In the genomic region with DNA sequence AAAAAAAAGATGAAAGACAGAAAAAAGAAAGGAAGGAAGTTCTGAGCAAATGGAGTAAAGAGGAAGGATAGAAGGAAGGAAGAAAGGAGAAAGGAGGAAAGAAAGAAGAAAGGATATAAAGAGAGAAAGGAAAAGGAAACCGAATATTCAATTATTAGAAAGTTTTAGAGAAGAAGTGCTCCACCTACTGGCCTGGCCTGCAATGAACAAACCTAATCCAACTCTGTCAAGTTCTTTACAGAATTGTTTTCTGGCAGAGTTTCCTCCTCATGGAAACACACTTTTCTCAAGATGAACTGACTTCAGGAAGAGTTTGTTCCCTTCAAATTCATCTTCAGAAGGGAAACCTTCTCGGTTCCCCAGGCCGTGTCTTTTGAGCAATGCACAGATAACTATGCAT, we compare ENCODE assay signal across 11 mouse cellular contexts. TPM values are rescaled to one million over a fixed set of nuclear protein-coding genes. Genes with fewer than 3 reads are reported as not detected.
DNase-seq lines count a peak whose midpoint lies in the region; ATAC-seq and TF ChIP-seq lines count a peak whose summit lies in the region.
"Had no signal": no experiment of that assay in that cellular context is flagged by ENCODE, and none has a peak within 500 bp of the region (broad histone marks: within the 10 kb centered on the region; RNA-seq: fewer than 3 reads in every experiment).

No protein-coding gene starts in this region.

- H3K9ac ChIP-seq in liver, postnatal 0 days (replicated peaks), result no peak overlapping the region
- H3K9ac ChIP-seq in MEL (ENCODE audit: control insufficient read depth, low read depth, low read length, poor library complexity, severe bottlenecking), result no peak overlapping the region
- H3K9ac ChIP-seq: hindbrain, embryonic 12.5 days had no signal

- TF ChIP-seq POLR2A in MEL (IDR thresholded peaks at IDR 0.05; ENCODE audit: control insufficient read depth in 1 of 2, insufficient read depth in 1 of 2, low read depth in 1 of 2, low read length in 2 of 2, poor library complexity in 1 of 2), result no peak

- DNase-seq in frontal cortex, postnatal 10 days (ENCODE audit: low spot score in 2 of 2), result no peak
- DNase-seq in liver, postnatal 0 days, result no peak
- DNase-seq in liver (no peak), MEL (ENCODE audit: low read depth, low spot score) (peak; percentile 46)
- DNase-seq in testis, postnatal 14 days (ENCODE audit: low spot score), result no peak
- DNase-seq: left cerebral cortex, postnatal 4 days had no signal

- TF ChIP-seq EP300 in liver, postnatal 0 days (IDR thresholded peaks at IDR 0.05; ENCODE audit: low read depth), result no peak
- no peak for TF ChIP-seq EP300 in MEL (IDR thresholded peaks at IDR 0.05; ENCODE audit: low read depth in 1 of 2, low read length in 2 of 2)

- peak; percentile 51 for TF ChIP-seq CTCF in liver, postnatal 0 days (IDR thresholded peaks at IDR 0.05; ENCODE audit: low read depth)
- peak in 2 of 3 experiments; percentile 65 to 69; a peak in 4 of 6 replicates for TF ChIP-seq CTCF in MEL (IDR thresholded peaks at IDR 0.05 in 2 of 3, conservative IDR thresholded peaks at IDR 0.05 in 1 of 3; ENCODE audit: control insufficient read depth in 1 of 3, insufficient read depth in 1 of 3, low read depth in 2 of 3, low read length in 3 of 3, poor library complexity in 1 of 3, severe bottlenecking in 1 of 3)

- no peaks in the 10 kb centered on the region for H3K4me1 ChIP-seq in liver, postnatal 0 days (ENCODE audit: insufficient read depth)
- H3K4me1 ChIP-seq in MEL (ENCODE audit: control insufficient read depth in 1 of 2, insufficient read depth in 2 of 2, low read length in 2 of 2), result no peaks in the 10 kb centered on the region; a peak in 1 of 4 replicates
- H3K4me1 ChIP-seq: hindbrain, embryonic 12.5 days had no signal

- no peak for TF ChIP-seq RAD21 in MEL (IDR thresholded peaks at IDR 0.05; ENCODE audit: low read depth, low read length)

- no peak overlapping the region for H3K4me2 ChIP-seq in liver, postnatal 0 days (ENCODE audit: low read depth, low read length)
- H3K4me2 ChIP-seq: hindbrain, embryonic 12.5 days had no signal

- no peak overlapping the region for H3K27ac ChIP-seq in liver, postnatal 0 days (ENCODE audit: low read depth)
- no peak overlapping the region for H3K27ac ChIP-seq in MEL (ENCODE audit: control insufficient read depth, low read depth, low read length)
- H3K27ac ChIP-seq: hindbrain, embryonic 12.5 days had no signal

- ATAC-seq in frontal cortex, adult (ENCODE audit: low TSS enrichment), result peak; percentile 57; the same call in 1 of the 2 replicates
- ATAC-seq in liver, postnatal 0 days, result no peak
- ATAC-seq in megakaryocyte, adult 5-6 weeks (ENCODE audit: poor library complexity, severe bottlenecking), result 0 out of 2 replicates have a peak, but pooled peaks have one; percentile 54
- ATAC-seq in monocyte, adult 5-6 weeks (replicated peaks; ENCODE audit: insufficient number of reproducible peaks, low FRiP score, low TSS enrichment, poor library complexity, severe bottlenecking), result no peak

- no peaks in the 10 kb centered on the region for H3K79me2 ChIP-seq in MEL (ENCODE audit: control insufficient read depth, insufficient read depth, low read length, poor library complexity)

- no peaks in the 10 kb centered on the region for H3K27me3 ChIP-seq in liver, postnatal 0 days (ENCODE audit: insufficient read depth, low read length)
- peaks cover 14 to 17% of the 10 kb centered on the region in 2 experiments for H3K27me3 ChIP-seq in MEL (ENCODE audit: control insufficient read depth in 1 of 2, insufficient read depth in 2 of 2, low read length in 2 of 2)
- H3K27me3 ChIP-seq: hindbrain, embryonic 12.5 days had no signal

- H3K9me3 ChIP-seq in liver, postnatal 0 days (ENCODE audit: low read length), result no peaks in the 10 kb centered on the region
- H3K9me3 ChIP-seq in MEL (replicated peaks; ENCODE audit: insufficient read depth, low read length), result no peaks in the 10 kb centered on the region
- H3K9me3 ChIP-seq: hindbrain, embryonic 12.5 days had no signal

- no peak overlapping the region for H3K4me3 ChIP-seq in liver, postnatal 0 days (ENCODE audit: low read depth, low read length)
- no peak overlapping the region for H3K4me3 ChIP-seq in MEL (ENCODE audit: control insufficient read depth in 1 of 2, insufficient read depth in 1 of 2, low read depth in 2 of 2, low read length in 2 of 2)
- H3K4me3 ChIP-seq: hindbrain, embryonic 12.5 days had no signal

- H3K36me3 ChIP-seq in liver, postnatal 0 days (replicated peaks; ENCODE audit: insufficient read depth, low read length), result no peaks in the 10 kb centered on the region
- H3K36me3 ChIP-seq in MEL (ENCODE audit: control insufficient read depth in 1 of 2, insufficient read depth in 2 of 2, low read length in 2 of 2), result no peaks in the 10 kb centered on the region
- H3K36me3 ChIP-seq: hindbrain, embryonic 12.5 days had no signal

- 28% methylated on average over 3 of the region's 3 CpGs for WGBS in liver, postnatal 0 days (ENCODE audit: insufficient replicate concordance)

TF ChIP-seq in MEL, 35 proteins besides CTCF, POLR2A, EP300 and RAD21:
- no peak for TF ChIP-seq USF2 (IDR thresholded peaks at IDR 0.05; ENCODE audit: borderline replicate concordance in 1 of 2, insufficient read depth in 1 of 2, low read depth in 1 of 2, low read length in 2 of 2)
- TF ChIP-seq UBTF (IDR thresholded peaks at IDR 0.05; ENCODE audit: borderline replicate concordance, insufficient read depth, low read depth, low read length), result no peak
- 0 out of 2 replicates have a peak, but pooled peaks have one; percentile 12 for TF ChIP-seq SMC3 (IDR thresholded peaks at IDR 0.05; ENCODE audit: low read depth, low read length)

RNA-seq across cellular contexts. Expression of gene Ifna4, which starts 2.8 kb away (rescaled TPM):
- polyA plus RNA-seq in liver, postnatal 0 days (2015; fragmentation: Nextera tagmentation; extraction: Ambion mirVana), result not detected in 2 replicates
- total RNA-seq in MEL (2012; rRNA removed), result not detected in 2 replicates
- polyA plus RNA-seq in MEL (2012; ENCODE audit: insufficient read depth in 1 of 2, insufficient read length in 2 of 2, low read depth in 1 of 2, low replicate concordance in 2 of 2, missing spikeins in 1 of 2), result not detected
- not detected in 2 replicates for total RNA-seq in megakaryocyte, adult 5-6 weeks (2015)
- total RNA-seq in megakaryocyte, adult 5-6 weeks (2017), result not detected in 2 replicates
- total RNA-seq in monocyte, adult 5-6 weeks (2017), result not detected in 3 replicates
- total RNA-seq: left cerebral cortex, postnatal 4 days had no signal
- polyA plus RNA-seq: frontal cortex, adult 2 months; hindbrain, embryonic 12.5 days had no signal

RNA-seq across cellular contexts. Expression of gene Ifna5, which starts 3.5 kb away (rescaled TPM):
- polyA plus RNA-seq in liver, postnatal 0 days (2015; fragmentation: Nextera tagmentation; extraction: Ambion mirVana), result not detected in 2 replicates
- total RNA-seq in MEL (2012; rRNA removed), result not detected in 2 replicates
- not detected for polyA plus RNA-seq in MEL (2012; ENCODE audit: insufficient read depth in 1 of 2, insufficient read length in 2 of 2, low read depth in 1 of 2, low replicate concordance in 2 of 2, missing spikeins in 1 of 2)
- not detected in 2 replicates for total RNA-seq in megakaryocyte, adult 5-6 weeks (2015)
- total RNA-seq in megakaryocyte, adult 5-6 weeks (2017), result not detected in 2 replicates
- total RNA-seq in monocyte, adult 5-6 weeks (2017), result not detected in 3 replicates
- total RNA-seq: left cerebral cortex, postnatal 4 days had no signal
- polyA plus RNA-seq: frontal cortex, adult 2 months; hindbrain, embryonic 12.5 days had no signal

RNA-seq across cellular contexts. Expression of gene Ifna1, which starts 11.1 kb away (rescaled TPM):
- not detected in 2 replicates for polyA plus RNA-seq in liver, postnatal 0 days (2015; fragmentation: Nextera tagmentation; extraction: Ambion mirVana)
- not detected in 2 replicates for total RNA-seq in MEL (2012; rRNA removed)
- not detected for polyA plus RNA-seq in MEL (2012; ENCODE audit: insufficient read depth in 1 of 2, insufficient read length in 2 of 2, low read depth in 1 of 2, low replicate concordance in 2 of 2, missing spikeins in 1 of 2)
- not detected in 2 replicates for total RNA-seq in megakaryocyte, adult 5-6 weeks (2015)
- not detected in 2 replicates for total RNA-seq in megakaryocyte, adult 5-6 weeks (2017)
- not detected in 3 replicates for total RNA-seq in monocyte, adult 5-6 weeks (2017)
- total RNA-seq: left cerebral cortex, postnatal 4 days had no signal
- polyA plus RNA-seq: frontal cortex, adult 2 months; hindbrain, embryonic 12.5 days had no signal

RNA-seq across cellular contexts. Expression of gene Ifna6, which starts 11.6 kb away (rescaled TPM):
- polyA plus RNA-seq in liver, postnatal 0 days (2015; fragmentation: Nextera tagmentation; extraction: Ambion mirVana), result not detected in 2 replicates
- total RNA-seq in MEL (2012; rRNA removed), result not detected in 2 replicates
- not detected for polyA plus RNA-seq in MEL (2012; ENCODE audit: insufficient read depth in 1 of 2, insufficient read length in 2 of 2, low read depth in 1 of 2, low replicate concordance in 2 of 2, missing spikeins in 1 of 2)
- total RNA-seq in megakaryocyte, adult 5-6 weeks (2015), result not detected in 2 replicates
- not detected in 2 replicates for total RNA-seq in megakaryocyte, adult 5-6 weeks (2017)
- total RNA-seq in monocyte, adult 5-6 weeks (2017), result not detected in 3 replicates
- total RNA-seq: left cerebral cortex, postnatal 4 days had no signal
- polyA plus RNA-seq: frontal cortex, adult 2 months; hindbrain, embryonic 12.5 days had no signal

RNA-seq across cellular contexts. Expression of gene Ifna11, which starts 19.1 kb away (rescaled TPM):
- not detected in 2 replicates for polyA plus RNA-seq in liver, postnatal 0 days (2015; fragmentation: Nextera tagmentation; extraction: Ambion mirVana)
- total RNA-seq in MEL (2012; rRNA removed), result not detected in 2 replicates
- not detected for polyA plus RNA-seq in MEL (2012; ENCODE audit: insufficient read depth in 1 of 2, insufficient read length in 2 of 2, low read depth in 1 of 2, low replicate concordance in 2 of 2, missing spikeins in 1 of 2)
- not detected in 2 replicates for total RNA-seq in megakaryocyte, adult 5-6 weeks (2015)
- not detected in 2 replicates for total RNA-seq in megakaryocyte, adult 5-6 weeks (2017)
- total RNA-seq in monocyte, adult 5-6 weeks (2017), result not detected in 3 replicates
- total RNA-seq: left cerebral cortex, postnatal 4 days had no signal
- polyA plus RNA-seq: frontal cortex, adult 2 months; hindbrain, embryonic 12.5 days had no signal

Comparison
In these comparisons a context has a peak if more than half of its experiments do, and no peak if none do; other contexts are left out.
1. ATAC-seq: peak in frontal cortex, adult (single experiment) and megakaryocyte, adult 5-6 weeks (single experiment); none in liver, postnatal 0 days (single experiment) and monocyte, adult 5-6 weeks (single experiment).